Mouse (Mus musculus) lung, adult 2 months (tissue): ENCODE measurements around the gene Prkce. TPM values are rescaled to one million over a fixed set of nuclear protein-coding genes. Genes with fewer than 3 reads are reported as not detected.

Experiments
- DNase-seq: peaks from one replicate; pipeline ENCODE4 v3.0.0; 2022
- H3K4me1 ChIP-seq: fragments of 200-500 bp; 2 replicates; pipeline ENCODE4 v1.6.1; 2011; ENCODE audit warnings: low read length; ENCODE audit not compliant: control insufficient read depth, insufficient read depth
- H3K4me3 ChIP-seq: fragments of 200-500 bp; replicated peaks from 2 replicates; pipeline ENCODE3; 2011; ENCODE audit warnings: low read depth, mild to moderate bottlenecking, control low read depth, low read length; ENCODE audit errors: extremely low read depth
- CTCF ChIP-seq: fragments of 200-500 bp; IDR thresholded peaks from 2 replicates; pipeline ENCODE4 v1.5.1; 2011; ENCODE audit warnings: mild to moderate bottlenecking, low read length, control low read depth; ENCODE audit not compliant: insufficient read depth
- POLR2A ChIP-seq: fragments of 200-500 bp; IDR thresholded peaks from 2 replicates; pipeline ENCODE4 v1.6.1; 2011; ENCODE audit warnings: low read depth, mild to moderate bottlenecking, control low read depth, low read length, borderline replicate concordance; ENCODE audit errors: extremely low read depth
- WGBS: fragments of 180-500 bp; shearing (Covaris S2); methylation state at CpG from one replicate; pipeline ENCODE4 v1.1.7; 2018; 5-methylcytosine and 5-hydroxymethylcytosine counted together
- polyA plus RNA-seq: library from polyadenylated mRNA; depleted of rRNA; stranded (reverse); fragments of >200 nt; gene quantifications from 2 replicates; pipeline ENCODE4 v1.2.3, GENCODE M21; 2012

Gene Prkce
- polyA plus RNA-seq, 1 experiment = 13.5 TPM

GRCm38 (mm10) chr17:86277999-86278526, 110.5 kb downstream of the Prkce start:
- 43% methylated on average over 5 of the region's 5 CpGs for WGBS
- Histone ChIP-seq H3K4me3 (no peak overlapping the region), H3K4me1 (peaks cover 17% of the 10 kb centered on the region)
- no peak for DNase-seq
- no peak for TF ChIP-seq CTCF
- no peak for TF ChIP-seq POLR2A

DNA sequence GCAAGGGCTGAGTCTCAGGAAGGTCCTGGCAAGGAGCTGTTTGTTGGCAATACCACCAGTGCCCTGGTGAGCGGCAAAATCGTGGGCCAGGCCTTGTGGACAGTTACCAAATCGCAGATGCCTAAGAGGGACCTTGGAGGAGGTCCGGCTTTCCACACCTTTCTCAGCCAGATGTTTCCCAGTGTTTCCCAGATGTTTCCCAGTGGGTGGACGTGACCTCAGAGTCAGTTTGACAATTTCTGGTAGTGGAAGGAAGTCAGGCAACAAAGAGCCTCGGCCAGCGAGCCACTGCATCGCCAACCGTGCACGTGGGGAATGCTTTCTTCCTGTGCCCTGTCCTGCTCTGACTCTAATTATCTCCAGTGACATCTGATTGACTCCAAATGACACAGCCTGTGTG, 112.2 kb downstream of the Prkce start:
- H3K4me3 ChIP-seq = no peak overlapping the region
- TF ChIP-seq POLR2A (no peak), CTCF (no peak)
- H3K4me1 ChIP-seq = peaks cover 21% of the 10 kb centered on the region
- no peak for DNase-seq
- WGBS = 47% methylated on average over 10 of the region's 10 CpGs

- no peak for DNase-seq
- TF ChIP-seq POLR2A (no peak), CTCF (no peak)
- peaks cover 27% of the 10 kb centered on the region for H3K4me1 ChIP-seq
Observed at GRCm38 (mm10) chr17:86283741-86284140, 116.2 kb downstream of the Prkce start.

DNA sequence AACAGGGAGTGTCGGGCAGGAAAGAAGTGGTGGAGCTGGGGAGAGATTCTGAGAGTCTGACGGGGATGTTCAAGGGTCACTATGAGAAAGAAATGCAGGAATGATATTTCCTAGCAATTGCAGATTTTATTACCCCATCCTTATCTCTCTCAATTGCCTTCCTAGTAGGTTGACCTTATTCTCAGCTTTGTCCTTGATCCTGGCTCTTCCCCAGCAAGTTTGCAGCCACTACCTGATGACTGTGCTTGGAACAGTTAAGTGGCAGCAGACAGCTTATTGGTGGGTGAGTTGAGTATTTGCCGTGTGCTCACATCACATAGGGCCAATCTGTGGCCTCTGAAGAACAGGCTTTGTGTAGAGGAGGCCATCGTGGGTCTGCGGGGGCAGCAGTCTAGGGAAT, 117.5 kb downstream of the Prkce start:
- DNase-seq = no peak
- TF ChIP-seq CTCF (no peak), POLR2A (no peak)
- 92% methylated on average over 5 of the region's 5 CpGs for WGBS

More at GRCm38 (mm10) chr17:86283741-86284140, 116.2 kb downstream of the Prkce start:
- WGBS = 21% methylated on average over 5 of the region's 5 CpGs
- no peak overlapping the region for H3K4me3 ChIP-seq

DNA sequence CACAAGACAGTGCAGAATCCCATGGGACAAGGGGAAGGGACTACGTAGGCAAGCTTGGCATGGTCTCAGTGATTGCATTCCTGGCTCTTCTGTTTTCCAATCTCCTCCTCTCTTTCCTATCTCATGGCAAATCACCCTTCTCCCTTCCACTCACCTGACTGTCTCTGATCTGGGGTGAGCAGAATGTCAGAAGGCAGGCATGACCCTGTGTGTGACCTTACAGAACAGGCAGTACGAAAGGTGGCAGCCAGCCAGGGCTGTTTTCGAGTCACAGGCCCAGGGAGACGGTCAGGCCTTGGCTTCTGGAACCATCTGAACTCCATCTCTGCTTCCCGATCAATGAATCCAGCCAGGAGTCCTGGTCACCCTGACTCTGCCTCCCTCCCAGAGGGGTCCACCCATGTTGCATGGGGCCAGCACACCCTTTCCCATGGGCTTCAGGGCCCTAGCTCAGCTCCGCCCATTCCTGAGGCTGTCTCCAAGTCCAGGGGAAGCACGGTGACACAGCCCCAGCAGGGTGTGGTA, 119.2 kb downstream of the Prkce start:
- WGBS = 32% methylated on average over 7 of the region's 7 CpGs
- H3K4me3 ChIP-seq = no peak overlapping the region
- TF ChIP-seq POLR2A = no peak
- TF ChIP-seq CTCF = no peak
- peaks cover 14% of the 10 kb centered on the region for H3K4me1 ChIP-seq
- DNase-seq = no peak

More for the DNA sequence above, 117.5 kb downstream of the Prkce start:
- Histone ChIP-seq H3K4me3 (no peak overlapping the region), H3K4me1 (peaks cover 17% of the 10 kb centered on the region)

DNA sequence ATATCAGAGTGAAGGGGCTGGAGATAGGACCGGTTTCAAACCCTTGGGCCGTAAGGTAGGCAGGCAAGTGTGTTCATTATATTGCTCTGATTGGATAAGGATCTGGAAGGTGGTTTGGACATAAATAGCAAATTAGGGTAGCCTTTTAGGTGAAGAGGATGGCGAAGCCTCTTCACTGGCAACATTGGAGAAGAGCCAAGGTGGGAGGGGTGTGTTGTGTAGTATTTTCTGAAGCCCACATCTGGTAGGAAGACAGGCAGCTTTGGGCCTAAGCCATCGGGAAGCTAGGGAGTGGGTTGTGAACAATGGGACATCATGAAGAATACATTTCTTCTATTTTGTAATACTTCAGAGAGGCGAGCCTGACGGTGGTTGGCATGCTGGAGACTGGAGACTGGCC, 125.1 kb downstream of the Prkce start:
- Histone ChIP-seq H3K4me1 (peaks cover 6% of the 10 kb centered on the region), H3K4me3 (no peak overlapping the region)
- no peak for DNase-seq
- WGBS = 50% methylated on average over 6 of the region's 6 CpGs
- no peak for TF ChIP-seq CTCF
- no peak for TF ChIP-seq POLR2A

DNA sequence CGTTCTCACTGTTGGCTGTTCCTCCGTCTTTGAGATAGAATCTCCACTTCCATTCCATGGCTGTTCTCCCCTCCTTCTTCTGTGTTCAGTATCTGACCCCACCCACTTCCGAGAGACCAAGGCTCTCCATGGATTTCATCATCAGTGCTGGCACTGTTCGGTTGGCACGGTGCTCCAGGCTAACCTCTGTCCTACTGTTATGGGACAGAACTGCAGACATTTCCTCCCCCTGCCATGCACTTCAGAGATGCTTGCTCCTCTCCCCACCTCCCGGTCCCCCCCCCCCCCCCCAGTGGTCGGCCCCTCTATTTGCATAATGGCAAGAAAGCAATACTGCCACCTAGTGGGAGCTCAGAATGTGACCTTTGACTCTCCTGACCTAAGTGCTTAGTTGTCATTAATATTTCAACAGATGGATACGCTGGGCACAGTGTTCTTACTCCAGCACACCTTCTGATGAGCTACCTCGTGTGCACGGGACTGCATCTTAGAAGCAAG, 125.7 kb downstream of the Prkce start:
- 10% methylated on average over 10 of the region's 10 CpGs for whole genome bisulfite sequencing
- TF ChIP-seq POLR2A (no peak), CTCF (peak; percentile 25; the same call in 1 of the 2 replicates)
- Histone ChIP-seq H3K4me3 (peak overlapping the region; percentile 57), H3K4me1 (peaks cover 6% of the 10 kb centered on the region)
- DNase-seq = peak; percentile 59

DNA sequence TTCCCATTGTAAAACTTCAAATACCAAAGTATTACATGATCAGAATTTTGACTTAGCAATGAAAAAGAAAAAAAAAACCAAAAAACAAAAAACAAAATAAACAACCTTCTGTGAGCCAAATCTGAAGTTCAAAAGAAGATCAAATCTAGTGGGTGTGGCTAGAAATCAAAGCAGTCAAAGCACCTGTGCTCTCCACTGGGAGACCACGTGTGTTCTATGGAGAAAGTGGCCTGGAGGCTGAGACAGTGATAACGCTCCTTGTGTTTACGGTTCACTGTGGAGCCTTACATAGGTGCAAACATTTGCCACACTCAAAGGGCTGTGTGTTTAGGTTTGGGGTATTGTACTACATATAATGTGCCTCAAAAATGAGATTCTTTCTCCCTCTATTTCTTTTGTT, 132.0 kb downstream of the Prkce start:
- TF ChIP-seq CTCF = no peak
- no peak for TF ChIP-seq POLR2A
- 57% methylated on average over 3 of the region's 3 CpGs for WGBS
- H3K4me1 ChIP-seq = peaks cover 19% of the 10 kb centered on the region
- DNase-seq = no peak
- no peak overlapping the region for H3K4me3 ChIP-seq

GRCm38 (mm10) chr17:86300774-86301595, 133.4 kb downstream of the Prkce start:
- 30% methylated on average over 22 of the region's 22 CpGs for WGBS
- peak overlapping the region; percentile 31 for H3K4me3 ChIP-seq
- TF ChIP-seq POLR2A = no peak
- no peak for TF ChIP-seq CTCF
- H3K4me1 ChIP-seq = peaks cover 22% of the 10 kb centered on the region
- DNase-seq = no peak
